Mouse (Mus musculus) heart, adult 2 months (tissue): Measurements from ENCODE around the gene Agfg2. TPM values are rescaled to one million over a fixed set of nuclear protein-coding genes. Genes with fewer than 3 reads are reported as not detected.

Experiments
- DNase-seq, 2 experiments: peaks; one replicate each; pipeline ENCODE4 v3.0.0; 2021
- H3K27ac ChIP-seq: fragments of 200-600 bp; 2 replicates; pipeline ENCODE4 v1.8.1; 2022
- H3K27me3 ChIP-seq: fragments of 200-500 bp; 2 replicates; pipeline ENCODE4 v1.6.1; 2012; ENCODE audit warnings: mild to moderate bottlenecking, low read length, inconsistent platforms, mixed read lengths; ENCODE audit not compliant: control insufficient read depth, insufficient read depth
- H3K36me3 ChIP-seq: fragments of 200-500 bp; 2 replicates; pipeline ENCODE4 v1.6.1; 2012; ENCODE audit warnings: low read length, inconsistent platforms; ENCODE audit not compliant: control insufficient read depth, insufficient read depth
- H3K4me1 ChIP-seq: fragments of 200-500 bp; 2 replicates; pipeline ENCODE4 v1.6.1; 2011; ENCODE audit warnings: low read length; ENCODE audit not compliant: control insufficient read depth, insufficient read depth
- H3K4me3 ChIP-seq: fragments of 200-600 bp; 2 replicates; pipeline ENCODE4 v1.8.1; 2022
- H3K79me2 ChIP-seq: fragments of 200-500 bp; replicated peaks from 2 replicates; pipeline ENCODE4 v1.6.1; 2012; ENCODE audit warnings: mild to moderate bottlenecking, inconsistent platforms, low read length, moderate library complexity, mixed read lengths; ENCODE audit not compliant: control insufficient read depth, insufficient read depth
- H3K9ac ChIP-seq: fragments of 200-500 bp; 2 replicates; pipeline ENCODE4 v1.6.1; 2012; ENCODE audit warnings: low read depth, mild to moderate bottlenecking, control low read depth, inconsistent platforms, low read length, mixed read lengths
- CTCF ChIP-seq: fragments of 200-600 bp; IDR thresholded peaks from 2 replicates; pipeline ENCODE4 v1.8.1; 2022; ENCODE audit warnings: antibody characterized with exemption, mild to moderate bottlenecking, moderate library complexity
- EP300 ChIP-seq: fragments of 200-500 bp; IDR thresholded peaks from 2 replicates; pipeline ENCODE4 v1.6.1; 2011; ENCODE audit warnings: low read depth, low read length, control low read depth; ENCODE audit not compliant: insufficient read depth
- POLR2A ChIP-seq: fragments of 200-500 bp; IDR thresholded peaks from 2 replicates; pipeline ENCODE4 v1.6.1; 2011; ENCODE audit warnings: mild to moderate bottlenecking, low read depth, low read length, control low read depth; ENCODE audit not compliant: insufficient read depth
- WGBS: fragments of 180-500 bp; shearing (Covaris S2); methylation state at CpG from one replicate; pipeline ENCODE4 v1.1.7; 2018; 5-methylcytosine and 5-hydroxymethylcytosine counted together
- intact Hi-C: fragments of 180-260 bp; cut with DNase I; formaldehyde crosslinking; loops from one replicate; pipeline ENCODE4 v1.15.1; 2025
- polyA plus RNA-seq: library from polyadenylated mRNA; depleted of rRNA; stranded (reverse); fragments of >200 nt; gene quantifications from 2 replicates; pipeline ENCODE4 v1.2.3, GENCODE M21; 2012
- total RNA-seq, 2 experiments: library from RNA; stranded (reverse); gene quantifications; 2 replicates each; pipeline ENCODE4 v1.2.3; 2021

Gene Agfg2
- total and polyA plus RNA-seq, 3 experiments: 11.9 to 19.1 (median 15.6) TPM

DNA sequence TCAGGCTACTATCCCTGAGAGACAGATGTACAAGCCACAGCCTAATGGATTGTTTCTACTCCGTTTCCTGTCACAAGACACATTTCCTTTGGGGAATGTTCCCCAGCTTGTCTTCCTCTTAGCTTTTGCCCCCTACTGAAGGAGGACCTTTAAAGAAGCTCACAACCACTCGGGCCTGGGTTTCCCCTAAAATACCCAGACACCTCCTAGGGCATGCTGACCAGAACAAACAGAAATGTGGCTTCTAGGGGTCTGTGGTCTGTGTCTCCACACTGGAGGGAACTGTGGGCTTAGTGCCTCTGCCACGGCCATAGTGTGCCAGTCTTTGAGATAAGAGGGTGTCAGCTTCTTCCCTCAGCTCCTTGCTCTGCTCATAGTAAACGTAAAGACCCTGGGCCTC lies 52.9 kb downstream of the Agfg2 start:
- TF ChIP-seq CTCF: no peak
- no peak for TF ChIP-seq EP300
- TF ChIP-seq POLR2A: no peak
- Histone ChIP-seq H3K27ac (peak overlapping the region; percentile 94), H3K9ac (no peak overlapping the region), H3K4me1 (peaks cover 12% of the 10 kb centered on the region), H3K4me3 (peak overlapping the region; percentile 24; the same call in 1 of the 2 replicates), H3K79me2 (no peaks in the 10 kb centered on the region; the same call in none of the 2 replicates), H3K36me3 (no peaks in the 10 kb centered on the region), H3K27me3 (no peaks in the 10 kb centered on the region)
- DNase-seq: no peak
- intact Hi-C loops: no loop called here
- WGBS: 36% methylated on average over 4 of the region's 4 CpGs

DNA sequence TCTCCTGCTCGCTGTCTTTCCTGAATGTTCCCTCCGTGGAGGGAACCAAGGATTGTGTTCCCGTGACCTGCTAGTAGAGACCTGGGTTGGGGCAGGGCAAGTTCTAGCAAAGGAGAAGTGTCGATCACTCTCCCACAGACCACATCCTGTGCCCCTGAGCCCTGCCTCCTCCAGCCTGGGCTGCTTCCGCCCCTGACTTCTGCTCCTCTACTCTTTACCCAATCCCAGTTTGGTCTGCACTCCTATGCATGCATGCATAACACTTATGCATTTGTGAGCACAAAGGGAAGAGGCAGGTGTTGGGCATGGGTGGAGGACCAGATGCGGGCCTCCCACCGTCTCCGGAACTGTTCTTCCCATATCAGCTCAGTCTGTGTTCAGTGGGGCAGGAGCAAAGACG lies 53.4 kb downstream of the Agfg2 start:
- WGBS: 22% methylated on average over 9 of the region's 9 CpGs
- TF ChIP-seq EP300 (0 out of 2 replicates have a peak, but pooled peaks have one; percentile 10), CTCF (no peak), POLR2A (0 out of 2 replicates have a peak, but pooled peaks have one; percentile 5)
- H3K27ac ChIP-seq: peak overlapping the region; percentile 94
- peak; percentile 50 to 77 for DNase-seq
- peaks cover 12% of the 10 kb centered on the region for H3K4me1 ChIP-seq
- H3K36me3 ChIP-seq: no peaks in the 10 kb centered on the region
- no peaks in the 10 kb centered on the region; the same call in none of the 2 replicates for H3K79me2 ChIP-seq
- no peaks in the 10 kb centered on the region for H3K27me3 ChIP-seq
- intact Hi-C loops: no loop called here
- peak overlapping the region; percentile 62 for H3K9ac ChIP-seq
- peak overlapping the region; percentile 24; the same call in 1 of the 2 replicates for H3K4me3 ChIP-seq

DNA sequence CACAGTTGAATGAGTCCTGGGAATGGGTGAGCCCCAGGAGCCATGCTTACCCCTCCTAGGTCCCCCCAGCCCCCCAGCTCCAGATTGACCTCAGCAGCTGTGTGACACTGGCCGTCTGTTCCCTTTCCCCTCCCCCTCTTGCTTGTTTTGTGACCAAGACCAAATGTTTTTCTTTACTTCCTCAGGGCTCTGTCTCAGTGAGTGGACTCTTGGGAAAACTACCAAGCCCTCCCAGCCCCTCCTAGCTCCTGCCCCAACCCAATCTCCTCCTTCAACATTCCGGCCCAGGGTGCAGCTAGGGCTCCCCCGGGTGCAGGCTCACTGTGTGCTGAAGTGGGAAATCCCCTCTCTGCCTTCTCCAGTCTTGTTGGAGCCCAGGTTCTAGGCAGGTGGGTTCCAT lies 53.9 kb downstream of the Agfg2 start:
- WGBS: 18% methylated on average over 3 of the region's 3 CpGs
- intact Hi-C loops: no loop called here
- DNase-seq: peak; percentile 65 to 74

DNA sequence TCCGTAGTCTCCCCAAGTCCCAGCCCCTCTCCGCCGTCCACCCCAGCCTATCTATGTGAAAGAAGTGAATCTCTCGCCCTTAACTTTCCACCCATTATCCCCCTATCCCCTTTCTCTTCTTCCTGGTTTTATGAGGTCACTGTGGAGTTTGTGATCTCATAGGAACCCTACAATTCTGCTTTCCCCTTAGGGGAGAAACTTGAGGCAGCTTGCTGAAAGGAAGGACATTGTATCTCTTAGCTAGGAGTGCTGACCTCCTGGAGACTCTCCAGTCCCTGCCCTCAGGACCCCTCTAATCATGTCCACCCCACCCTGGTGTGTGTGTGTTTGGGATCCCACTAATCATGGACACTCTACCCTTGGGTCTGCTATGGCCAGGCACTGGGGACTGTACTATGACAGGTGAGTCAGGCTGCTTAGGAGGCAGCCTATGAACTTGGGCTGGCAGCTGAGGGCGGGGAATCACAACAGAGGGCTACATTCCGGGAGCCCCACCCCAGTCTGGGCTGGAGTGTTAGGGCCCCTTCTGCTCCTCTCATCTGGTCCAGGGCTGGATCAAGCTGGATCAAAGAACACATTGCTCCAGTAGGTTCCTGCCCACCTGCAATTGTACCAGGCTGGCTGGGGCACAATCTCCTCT lies 54.5 kb downstream of the Agfg2 start:
- Histone ChIP-seq H3K4me3 (peak overlapping the region; percentile 67), H3K4me1 (peaks cover 12% of the 10 kb centered on the region), H3K27me3 (no peaks in the 10 kb centered on the region), H3K79me2 (no peaks in the 10 kb centered on the region; the same call in none of the 2 replicates), H3K27ac (peak overlapping the region; percentile 94), H3K9ac (peak overlapping the region; percentile 90), H3K36me3 (no peaks in the 10 kb centered on the region)
- intact Hi-C loops: loop anchor here (2.0 kb wide), 1 partner anchor 97 kb away; the partner anchor contains the start of genes Epo and Gnb2
- TF ChIP-seq POLR2A (no peak), EP300 (no peak), CTCF (no peak)
- DNase-seq: peak; percentile 51 to 58
- 11% methylated on average over 6 of the region's 6 CpGs for WGBS

More for the DNA sequence above, 53.9 kb downstream of the Agfg2 start:
- H3K27me3 ChIP-seq: no peaks in the 10 kb centered on the region
- H3K27ac ChIP-seq: peak overlapping the region; percentile 94
- H3K36me3 ChIP-seq: no peaks in the 10 kb centered on the region
- peaks cover 12% of the 10 kb centered on the region for H3K4me1 ChIP-seq
- peak overlapping the region; percentile 62 for H3K9ac ChIP-seq
- H3K79me2 ChIP-seq: no peaks in the 10 kb centered on the region; the same call in none of the 2 replicates
- TF ChIP-seq POLR2A: 0 out of 2 replicates have a peak, but pooled peaks have one; percentile 14
- TF ChIP-seq CTCF: no peak
- peak overlapping the region; percentile 67 for H3K4me3 ChIP-seq

DNA sequence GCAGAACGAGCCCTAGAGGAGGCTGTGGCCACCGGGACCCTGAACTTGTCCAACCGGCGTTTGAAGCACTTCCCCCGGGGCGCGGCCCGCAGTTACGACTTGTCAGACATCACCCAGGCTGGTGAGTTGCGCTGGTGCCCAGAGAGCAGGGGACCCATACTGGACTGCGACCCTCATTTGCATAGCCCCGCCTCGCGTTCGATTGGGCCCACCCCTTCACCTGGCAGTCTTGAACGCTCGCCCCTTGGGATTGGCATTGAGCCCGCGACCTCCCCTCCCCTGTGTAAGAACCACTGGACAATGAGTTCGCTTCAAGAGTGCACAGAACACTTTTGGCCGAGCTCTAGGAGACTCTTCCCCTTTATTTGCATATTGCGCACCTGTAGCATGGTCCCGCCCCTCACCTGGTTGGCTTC lies 55.2 kb downstream of the Agfg2 start:
- Histone ChIP-seq H3K36me3 (no peaks in the 10 kb centered on the region), H3K9ac (peak overlapping the region; percentile 90), H3K27ac (peak overlapping the region; percentile 94), H3K27me3 (no peaks in the 10 kb centered on the region), H3K79me2 (no peaks in the 10 kb centered on the region; the same call in none of the 2 replicates), H3K4me3 (peak overlapping the region; percentile 67), H3K4me1 (peaks cover 12% of the 10 kb centered on the region)
- DNase-seq: no peak
- TF ChIP-seq CTCF: no peak
- TF ChIP-seq POLR2A: no peak
- no peak for TF ChIP-seq EP300
- intact Hi-C loops: loop anchor here (2.0 kb wide), 1 partner anchor 97 kb away; the partner anchor contains the start of genes Epo and Gnb2
- under 1% methylated on average over 23 of the region's 23 CpGs for WGBS
